Mouse (Mus musculus) stomach, postnatal 0 days (tissue): ENCODE measurements at regions not wholly inside any gene's neighbourhood (a gene's known extent, or its start where the extent isn't known, plus 50 kb on each side); places are given as distances from the start of the nearest gene placed in this dataset.
A peak's percentile ranks its signal among the peaks of the same experiment; 100 is the strongest.

ENCODE experiments used
- ATAC-seq: fragments of 200-750 bp; cut with Nextera tagmentation; 2 replicates; pipeline ENCODE4 v1.8.0; 2017; ENCODE audit not compliant: low FRiP score, low TSS enrichment
- DNase-seq: peaks from one replicate; pipeline ENCODE4 v3.0.0-alpha.2; 2016; ENCODE audit warnings: low spot score
- H3K27ac ChIP-seq: fragments of 300-500 bp; sonication (generic); replicated peaks from 2 replicates; pipeline ENCODE4 v1.5.1; 2014; ENCODE audit warnings: mild to moderate bottlenecking, control low read depth
- H3K27me3 ChIP-seq: fragments of 300-500 bp; sonication (generic); 2 replicates; pipeline ENCODE4 v1.6.1; 2014; ENCODE audit warnings: low read length; ENCODE audit not compliant: control insufficient read depth, insufficient read depth
- H3K36me3 ChIP-seq: fragments of 300-500 bp; sonication (generic); 2 replicates; pipeline ENCODE4 v1.6.1; 2014; ENCODE audit warnings: low read length, mixed read lengths; ENCODE audit not compliant: control insufficient read depth, insufficient read depth
- H3K4me1 ChIP-seq: fragments of 300-500 bp; sonication (generic); replicated peaks from 2 replicates; pipeline ENCODE4 v1.6.1; 2014; ENCODE audit warnings: antibody characterized with exemption; ENCODE audit not compliant: control insufficient read depth, insufficient read depth
- H3K4me2 ChIP-seq: fragments of 300-500 bp; sonication (generic); replicated peaks from 2 replicates; pipeline ENCODE4 v1.6.1; 2014; ENCODE audit warnings: low read depth, mild to moderate bottlenecking, control low read depth, moderate library complexity
- H3K4me3 ChIP-seq: fragments of 300-500 bp; sonication (generic); 2 replicates; pipeline ENCODE4 v1.5.1; 2014; ENCODE audit warnings: low read depth, low read length, control low read depth
- H3K9ac ChIP-seq: fragments of 300-500 bp; sonication (generic); 2 replicates; pipeline ENCODE4 v1.6.1; 2014; ENCODE audit warnings: mild to moderate bottlenecking, low read length, control low read depth, mixed read lengths
- H3K9me3 ChIP-seq: fragments of 300-500 bp; sonication (generic); 2 replicates; pipeline ENCODE4 v1.6.1; 2016; ENCODE audit warnings: low read length; ENCODE audit not compliant: control insufficient read depth
- CTCF ChIP-seq: IDR thresholded peaks from 2 replicates; pipeline ENCODE4 v1.5.1; 2016; ENCODE audit warnings: antibody characterized with exemption, low read depth, mild to moderate bottlenecking, moderate library complexity
- EP300 ChIP-seq: optimal IDR thresholded peaks from 2 replicates; pipeline ENCODE3; 2016; ENCODE audit warnings: antibody characterized with exemption
- WGBS: fragments of 180-500 bp; shearing (Covaris S2); extraction: QIAGEN DNeasy Blood & Tissue Kit; methylation state at CpG from one replicate; pipeline ENCODE4 v1.1.7; 2014; 5-methylcytosine and 5-hydroxymethylcytosine counted together

DNA sequence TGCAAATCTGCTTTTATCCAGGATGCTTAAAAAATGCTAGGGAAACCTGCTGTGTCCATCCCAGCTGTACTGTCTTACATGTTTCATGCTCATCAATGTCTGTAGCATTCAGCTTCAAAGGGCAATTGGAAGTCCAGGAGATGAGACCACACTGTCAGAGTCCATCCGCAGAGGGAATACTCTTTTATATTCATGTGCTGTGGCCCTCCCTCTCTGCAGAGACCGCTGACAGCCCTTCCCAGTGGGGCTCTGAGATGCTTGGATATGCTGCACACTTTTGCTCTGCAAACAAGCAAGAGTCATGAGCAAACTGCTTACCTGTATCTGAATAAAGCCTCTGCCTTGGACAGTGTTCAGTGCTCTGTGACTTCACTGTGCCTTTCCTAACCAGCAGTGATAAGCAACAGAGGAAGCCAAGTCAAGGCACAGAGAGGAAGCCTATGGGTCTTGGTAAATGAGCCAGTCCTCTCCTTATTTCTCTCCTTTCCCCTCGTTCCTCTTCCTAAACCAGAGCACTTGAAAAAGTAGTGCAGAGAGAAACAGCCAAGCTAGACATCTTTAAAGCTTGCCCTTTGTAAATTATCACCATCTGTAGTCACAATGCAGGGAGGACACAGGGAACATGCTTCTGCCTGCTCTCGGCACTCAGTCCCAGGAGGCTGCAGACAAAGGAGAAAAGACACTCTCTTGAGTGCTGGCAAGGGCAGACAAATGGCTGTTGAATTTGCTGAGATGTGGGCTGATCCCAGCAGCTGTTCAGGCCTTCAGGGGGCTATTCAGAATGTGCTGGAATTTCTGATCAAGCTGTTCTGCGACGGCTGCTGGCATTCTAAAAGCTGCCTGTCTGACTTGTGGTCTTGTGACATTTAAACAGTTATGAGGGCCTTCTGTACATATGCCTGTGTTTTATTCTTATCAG lies 136.2 kb upstream of the Ghitm start:
- no peaks in the 10 kb centered on the region for H3K4me1 ChIP-seq
- H3K27ac ChIP-seq = no peak overlapping the region
- no peak for ATAC-seq
- DNase-seq = no peak
- H3K9me3 ChIP-seq = no peaks in the 10 kb centered on the region
- peak overlapping the region; percentile 31; the same call in 1 of the 2 replicates for H3K9ac ChIP-seq
- H3K4me2 ChIP-seq = no peak overlapping the region
- H3K4me3 ChIP-seq = no peak overlapping the region
- no peak for TF ChIP-seq EP300
- TF ChIP-seq CTCF = no peak
- H3K36me3 ChIP-seq = no peaks in the 10 kb centered on the region
- WGBS = 27% methylated on average over 6 of the region's 6 CpGs
- H3K27me3 ChIP-seq = no peaks in the 10 kb centered on the region

DNA sequence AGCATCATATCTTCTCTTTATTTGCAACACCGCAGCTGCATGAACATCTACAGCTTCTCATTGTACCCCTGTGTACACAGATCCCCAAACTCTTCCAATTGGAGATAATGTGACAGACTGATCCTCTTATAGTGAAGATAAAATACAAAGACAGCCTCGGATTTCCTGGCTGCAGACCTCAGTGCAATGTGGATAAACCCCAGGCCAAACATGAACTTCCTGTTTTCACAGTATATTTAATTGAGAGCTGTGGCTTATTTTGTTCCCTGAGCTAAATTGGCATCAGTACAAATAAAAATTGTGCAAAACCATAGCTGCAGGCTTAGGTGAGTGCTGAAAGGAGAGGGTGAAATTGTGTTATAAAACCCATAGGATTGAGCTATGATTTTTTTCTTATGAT lies 134.8 kb upstream of the Ghitm start:
- Histone ChIP-seq H3K27me3 (no peaks in the 10 kb centered on the region), H3K9ac (no peak overlapping the region), H3K4me3 (no peak overlapping the region), H3K4me2 (no peak overlapping the region), H3K9me3 (no peaks in the 10 kb centered on the region), H3K27ac (no peak overlapping the region), H3K36me3 (no peaks in the 10 kb centered on the region), H3K4me1 (no peaks in the 10 kb centered on the region)
- DNase-seq = no peak
- WGBS = 38% methylated on average over 2 of the region's 2 CpGs
- no peak for TF ChIP-seq EP300
- TF ChIP-seq CTCF = no peak
- no peak for ATAC-seq

GRCm38 (mm10) chr14:37238632-37239032 lies 103.6 kb upstream of the Ghitm start:
- H3K27ac ChIP-seq = no peak overlapping the region
- no peak overlapping the region for H3K4me2 ChIP-seq
- no peaks in the 10 kb centered on the region for H3K9me3 ChIP-seq
- no peaks in the 10 kb centered on the region for H3K4me1 ChIP-seq
- H3K9ac ChIP-seq = no peak overlapping the region
- no peak; the same call in 1 of the 2 replicates for ATAC-seq
- 39% methylated on average over 4 of the region's 4 CpGs for WGBS
- no peak for TF ChIP-seq EP300
- TF ChIP-seq CTCF = peak; percentile 84
- peak; percentile 52 for DNase-seq
- H3K36me3 ChIP-seq = no peaks in the 10 kb centered on the region
- no peak overlapping the region for H3K4me3 ChIP-seq
- no peaks in the 10 kb centered on the region for H3K27me3 ChIP-seq

DNA sequence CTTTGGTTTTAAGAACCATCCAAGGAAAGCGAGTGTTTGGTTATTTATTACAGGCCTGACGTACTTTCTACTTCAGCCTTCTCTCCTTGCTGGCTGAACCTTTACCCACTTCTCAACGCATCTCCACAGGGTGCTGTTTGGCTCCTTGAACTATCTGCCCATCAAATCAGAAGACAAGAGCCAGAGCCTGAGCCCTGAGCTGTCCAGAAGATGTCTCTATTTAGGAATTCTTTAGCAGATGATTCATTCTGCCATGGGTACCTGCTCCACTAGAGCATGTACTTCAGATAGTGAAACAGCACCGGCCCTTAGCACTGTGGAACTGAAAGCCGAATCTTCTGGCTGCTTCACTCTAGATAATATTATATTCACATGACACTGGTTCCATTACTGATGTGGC lies 102.1 kb upstream of the Ghitm start:
- Histone ChIP-seq H3K27ac (no peak overlapping the region), H3K4me3 (no peak overlapping the region), H3K27me3 (no peaks in the 10 kb centered on the region), H3K9me3 (no peaks in the 10 kb centered on the region), H3K9ac (no peak overlapping the region), H3K36me3 (no peaks in the 10 kb centered on the region), H3K4me2 (no peak overlapping the region), H3K4me1 (no peaks in the 10 kb centered on the region)
- no peak for TF ChIP-seq EP300
- no peak for TF ChIP-seq CTCF
- 79% methylated on average over 5 of the region's 5 CpGs for WGBS
- DNase-seq (no peak), ATAC-seq (no peak)

DNA sequence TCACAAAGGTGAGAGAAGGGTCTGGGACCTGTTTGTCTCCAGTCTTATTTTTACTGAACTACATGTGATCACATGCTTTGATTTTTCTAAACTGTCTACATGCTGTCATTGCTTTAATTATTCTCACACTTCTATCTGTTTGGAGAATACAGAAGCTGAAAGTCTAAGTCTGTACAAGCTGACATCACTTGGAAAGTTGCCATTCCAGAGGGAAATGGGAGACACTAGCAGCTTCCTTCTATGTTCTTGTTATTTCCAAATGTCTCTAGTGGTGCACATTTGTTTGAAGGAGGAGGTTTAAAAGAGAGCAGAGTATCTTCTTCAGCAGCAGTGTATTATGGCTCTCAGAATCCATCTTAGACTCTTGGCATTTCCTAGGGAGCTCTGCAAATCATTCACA lies 73.2 kb upstream of the Ghitm start:
- H3K27ac ChIP-seq = no peak overlapping the region
- H3K9ac ChIP-seq = no peak overlapping the region
- no peak overlapping the region for H3K4me2 ChIP-seq
- no peak overlapping the region for H3K4me3 ChIP-seq
- no peaks in the 10 kb centered on the region for H3K9me3 ChIP-seq
- ATAC-seq = no peak
- DNase-seq = no peak
- no peak for TF ChIP-seq CTCF
- TF ChIP-seq EP300 = no peak
- no peaks in the 10 kb centered on the region for H3K4me1 ChIP-seq
- H3K36me3 ChIP-seq = no peaks in the 10 kb centered on the region
- H3K27me3 ChIP-seq = no peaks in the 10 kb centered on the region

DNA sequence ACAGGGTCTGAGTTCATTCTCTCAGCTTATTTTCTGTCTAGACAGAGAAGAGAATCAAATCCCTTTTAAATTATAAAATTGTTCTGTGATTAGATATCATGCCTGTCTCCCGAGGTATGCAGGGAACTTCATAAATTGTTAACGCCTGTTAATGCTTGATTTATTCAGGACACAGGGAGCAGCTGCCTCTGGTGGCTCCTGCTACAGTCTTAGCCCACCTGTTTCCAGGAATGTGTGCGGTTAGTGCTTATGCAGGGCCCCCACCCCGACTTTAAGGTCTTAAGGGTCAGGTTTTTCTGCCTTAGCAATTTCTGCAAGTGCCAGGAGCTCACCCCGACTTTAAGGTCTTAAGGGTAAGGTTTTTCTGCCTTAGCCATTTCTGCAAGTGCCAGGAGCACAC lies 54.7 kb upstream of the Ghitm start:
- H3K36me3 ChIP-seq = no peaks in the 10 kb centered on the region
- H3K4me3 ChIP-seq = no peak overlapping the region
- no peaks in the 10 kb centered on the region for H3K27me3 ChIP-seq
- H3K27ac ChIP-seq = no peak overlapping the region
- ATAC-seq = no peak
- H3K4me2 ChIP-seq = no peak overlapping the region
- DNase-seq = no peak
- H3K9me3 ChIP-seq = no peaks in the 10 kb centered on the region
- WGBS = 55% methylated on average over 5 of the region's 5 CpGs
- H3K4me1 ChIP-seq = no peaks in the 10 kb centered on the region
- H3K9ac ChIP-seq = no peak overlapping the region
- TF ChIP-seq EP300 (no peak), CTCF (no peak)
